Mouse (Mus musculus): ENCODE results near the gene Bbc3.

DNA sequence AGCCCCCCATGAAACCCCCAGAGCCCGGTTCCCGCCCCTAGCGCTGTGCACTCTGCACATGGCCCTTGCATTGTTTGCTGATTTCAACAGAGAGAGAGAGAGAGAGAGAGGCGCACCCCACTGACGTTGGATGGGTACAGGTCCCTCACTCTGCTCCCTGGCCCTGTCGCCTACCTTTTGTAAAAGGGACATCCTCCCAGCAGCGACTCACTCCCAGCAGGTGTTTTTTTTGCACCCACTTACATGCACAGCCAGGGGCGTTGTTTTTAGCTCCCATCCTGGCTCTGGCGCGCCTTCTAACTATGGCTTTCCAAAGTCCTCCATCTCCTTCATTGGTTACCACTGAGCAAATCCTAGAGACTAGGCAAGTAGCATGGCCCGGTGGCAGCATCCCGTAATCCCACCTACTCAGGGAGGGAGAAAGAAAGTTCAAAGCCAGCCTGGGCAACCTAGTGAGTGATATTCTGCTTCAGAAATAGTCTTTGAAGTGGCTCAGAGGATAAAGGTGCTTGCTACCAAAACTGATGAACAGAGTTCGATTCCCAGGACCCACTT is 6.1 kb downstream of the Bbc3 start:
- no peak for TF ChIP-seq POLR2A (IDR thresholded peaks at IDR 0.05; ENCODE audit: low read depth, low read length)
- TF ChIP-seq CTCF (IDR thresholded peaks at IDR 0.05; ENCODE audit: extremely low read depth, insufficient read length, insufficient replicate concordance, low read depth, low read length): peak; percentile 17; the same call in 1 of the 2 replicates

All from small intestine, adult 2 months (tissue).